Mouse (Mus musculus) CH12.LX (cell line): ENCODE data around the gene Rhox3a. TPM values are rescaled to one million over a fixed set of nuclear protein-coding genes. Genes with fewer than 3 reads are reported as not detected.
"Not testable (repeated sequence)": the region's sequence is repeated elsewhere in the genome, so short reads cannot be mapped to it uniquely, and the experiment has no call there.

ENCODE experiments used
- DNase-seq: peaks from one replicate; pipeline ENCODE4 v3.0.0-alpha.2; 2013; ENCODE audit errors: extremely low read depth
- H3K27ac ChIP-seq: 2 replicates; pipeline ENCODE4 v1.5.1; 2012; ENCODE audit warnings: low read depth, mild to moderate bottlenecking, control low read depth, moderate library complexity; ENCODE audit not compliant: insufficient read depth
- H3K27me3 ChIP-seq: replicated peaks from 2 replicates; pipeline ENCODE3; 2012; ENCODE audit warnings: inconsistent platforms
- H3K36me3 ChIP-seq, 2 experiments: replicated peaks in 1 of 2; 2 replicates each; pipeline versions ENCODE3 to v1.6.1; 2012; ENCODE audit warnings: inconsistent platforms in 1 of 2, low read length in 1 of 2, mild to moderate bottlenecking in 1 of 2, mixed read lengths in 1 of 2, moderate library complexity in 1 of 2; ENCODE audit not compliant: control insufficient read depth in 1 of 2, insufficient read depth in 1 of 2
- H3K4me1 ChIP-seq, 2 experiments: 2 replicates each; pipeline ENCODE4 v1.6.1; 2012; ENCODE audit warnings: inconsistent platforms in 1 of 2, moderate library complexity in 1 of 2; ENCODE audit not compliant: insufficient read depth in 2 of 2, control insufficient read depth in 1 of 2
- H3K4me2 ChIP-seq: 2 replicates; pipeline ENCODE4 v1.6.1; 2012; ENCODE audit warnings: low read depth, mild to moderate bottlenecking, control low read depth; ENCODE audit not compliant: poor library complexity, insufficient read depth, severe bottlenecking
- H3K4me3 ChIP-seq, 3 experiments: fragments of 150-350 bp in 1 of 3; sonication (generic) in 1 of 3; replicated peaks in 1 of 3; 2 replicates each; pipeline versions ENCODE3 to v1.5.1; 2011 to 2012; ENCODE audit warnings: low read depth in 2 of 3, low read length in 2 of 3, mild to moderate bottlenecking in 2 of 3, moderate library complexity in 2 of 3, control low read depth in 1 of 3, improper control_type of control experiment in 1 of 3, inconsistent platforms in 1 of 3, mixed read lengths in 1 of 3; ENCODE audit not compliant: poor library complexity in 1 of 3
- H3K79me2 ChIP-seq: replicated peaks from 2 replicates; pipeline ENCODE4 v1.6.1; 2012; ENCODE audit warnings: mild to moderate bottlenecking, moderate library complexity; ENCODE audit not compliant: control insufficient read depth, poor library complexity, insufficient read depth, severe bottlenecking; ENCODE audit errors: extremely low read depth
- H3K9ac ChIP-seq: 2 replicates; pipeline ENCODE4 v1.6.1; 2012; ENCODE audit warnings: low read depth, mild to moderate bottlenecking, control low read depth, moderate library complexity; ENCODE audit not compliant: insufficient read depth
- H3K9me3 ChIP-seq: replicated peaks from 2 replicates; pipeline ENCODE3; 2012; ENCODE audit warnings: low read length, inconsistent platforms, mixed read lengths
- BHLHE40 ChIP-seq: IDR thresholded peaks from 2 replicates; pipeline ENCODE4 v1.6.1; 2011; ENCODE audit warnings: mild to moderate bottlenecking, low read depth, low read length, improper control_type of control experiment
- JUN ChIP-seq: IDR thresholded peaks from 2 replicates; pipeline ENCODE4 v1.6.1; 2011; ENCODE audit warnings: low read depth, mild to moderate bottlenecking, low read length, improper control_type of control experiment, moderate library complexity; ENCODE audit not compliant: insufficient read depth
- MAFK ChIP-seq: IDR thresholded peaks from 2 replicates; pipeline ENCODE4 v1.6.1; 2011; ENCODE audit warnings: low read length, improper control_type of control experiment; ENCODE audit not compliant: insufficient replicate concordance
- SIN3A ChIP-seq: IDR thresholded peaks from 2 replicates; pipeline ENCODE4 v1.6.1; 2012; ENCODE audit warnings: low read length, improper control_type of control experiment, inconsistent platforms
- TCF12 ChIP-seq: IDR thresholded peaks from 2 replicates; pipeline ENCODE4 v1.6.1; 2014; ENCODE audit warnings: low read depth, mild to moderate bottlenecking, inconsistent platforms, low read length, improper control_type of control experiment
- dilution Hi-C: fragments of 300-500 bp; cut with MboI; formaldehyde crosslinking; loops from 2 replicates; pipeline ENCODE4 v1.14.3; 2020; ENCODE audit warnings: low sequenced_read_pairs; ENCODE audit not compliant: extremely low pct_unique_long_range_greater_than_20kb, extremely low pct_ligation_motif_present
- in situ Hi-C: fragments of 300-500 bp; cut with MboI; formaldehyde crosslinking; loops from 3 replicates; pipeline ENCODE4 v1.14.3; 2019; ENCODE audit warnings: low sequenced_read_pairs, low pct_ligation_motif_present, low pct_unique_long_range_greater_than_20kb, mixed read lengths
- polyA plus RNA-seq: library from polyadenylated mRNA; unstranded; fragments of >175 nt; gene quantifications from 2 replicates; pipeline ENCODE4 v1.2.1, GENCODE M21; 2012; ENCODE audit warnings: low read depth; ENCODE audit not compliant: insufficient read length
- total RNA-seq, 2 experiments: library from RNA; depleted of rRNA; stranded (reverse); fragments of 300-350 nt in 1 of 2; fragments of >200 nt in 1 of 2; gene quantifications; 2 replicates each; pipeline ENCODE4 v1.2.3; 2012 to 2014

The Rhox3a gene
- not detected in 2 replicates for total RNA-seq (2012; rRNA removed)
- not detected in 2 replicates for total RNA-seq (2014; rRNA removed)
- polyA plus RNA-seq, result 0.52 TPM in 1 of 2 replicates, not detected in the other

GRCm38 (mm10) chrX:37249619-37250018 lies at the start of gene Rhox3a:
Gene Rhox3a, plus strand, starts transcription at chrX:37249919.
- H3K4me2 ChIP-seq, H3K4me3 ChIP-seq, in situ Hi-C loops, DNase-seq, H3K9ac ChIP-seq, H3K27ac ChIP-seq, H3K27me3 ChIP-seq, H3K9me3 ChIP-seq, H3K79me2 ChIP-seq, H3K4me1 ChIP-seq, H3K36me3 ChIP-seq, dilution Hi-C loops: not testable (repeated sequence)

GRCm38 (mm10) chrX:37210941-37211340 lies 38.8 kb upstream of the Rhox3a start, which contains the start of gene Gm9:
Gene Gm9, minus strand, starts transcription at chrX:37211041.
- TF ChIP-seq SIN3A, result no peak
- no peak for TF ChIP-seq BHLHE40
- TF ChIP-seq JUN, result no peak
- TF ChIP-seq MAFK, result no peak
- TF ChIP-seq TCF12, result no peak
- TF ChIP-seq, all 38 proteins: peak for 0
- Histone ChIP-seq H3K4me1 (no peaks in the 10 kb centered on the region), H3K4me3 (no peak within 1 kb of the TSS), H3K79me2 (no peaks in the 10 kb centered on the region), H3K4me2 (no peak within 1 kb of the TSS), H3K27ac (no peak within 1 kb of the TSS), H3K36me3 (no peaks in the 10 kb centered on the region), H3K9me3 (no peaks in the 10 kb centered on the region), H3K27me3 (no peaks in the 10 kb centered on the region), H3K9ac (no peak within 1 kb of the TSS)
- dilution Hi-C loops, result no loop called here
- DNase-seq, result no peak
- in situ Hi-C loops, result no loop called here

GRCm38 (mm10) chrX:37222158-37222557 lies 27.6 kb upstream of the Rhox3a start, which contains the start of gene Rhox1:
Gene Rhox1, minus strand, starts transcription at chrX:37222258.
- H3K79me2 ChIP-seq, H3K4me3 ChIP-seq, H3K9ac ChIP-seq, H3K27me3 ChIP-seq, H3K9me3 ChIP-seq, H3K36me3 ChIP-seq, H3K27ac ChIP-seq, DNase-seq, H3K4me2 ChIP-seq, H3K4me1 ChIP-seq, dilution Hi-C loops, in situ Hi-C loops: not testable (repeated sequence)

- H3K27me3 ChIP-seq, H3K4me2 ChIP-seq, H3K79me2 ChIP-seq, H3K36me3 ChIP-seq, H3K9ac ChIP-seq, H3K27ac ChIP-seq, H3K4me3 ChIP-seq, H3K9me3 ChIP-seq, H3K4me1 ChIP-seq, in situ Hi-C loops, DNase-seq, dilution Hi-C loops: not testable (repeated sequence)
Observed at GRCm38 (mm10) chrX:37244676-37245075, 5.0 kb upstream of the Rhox3a start, which contains the start of gene Rhox2a. Gene Rhox2a, plus strand, starts transcription at chrX:37244976.

GRCm38 (mm10) chrX:37265038-37265437 lies 15.3 kb downstream of the Rhox3a start, which contains the start of gene Rhox4a:
Gene Rhox4a, plus strand, starts transcription at chrX:37265338.
- in situ Hi-C loops, H3K4me2 ChIP-seq: not testable (repeated sequence)

More at GRCm38 (mm10) chrX:37265038-37265437, 15.3 kb downstream of the Rhox3a start, which contains the start of gene Rhox4a:
- H3K9ac ChIP-seq, H3K4me3 ChIP-seq, dilution Hi-C loops, H3K79me2 ChIP-seq, DNase-seq, H3K4me1 ChIP-seq, H3K27ac ChIP-seq, H3K9me3 ChIP-seq, H3K27me3 ChIP-seq, H3K36me3 ChIP-seq: not testable (repeated sequence)
